Mouse (Mus musculus): ENCODE results near the gene Bmf. TPM values are rescaled to one million over a fixed set of nuclear protein-coding genes. Genes with fewer than 3 reads are reported as not detected.

Gene Bmf
- polyA plus RNA-seq, 1 experiment from 2014 or later, result 4.9 TPM

DNA sequence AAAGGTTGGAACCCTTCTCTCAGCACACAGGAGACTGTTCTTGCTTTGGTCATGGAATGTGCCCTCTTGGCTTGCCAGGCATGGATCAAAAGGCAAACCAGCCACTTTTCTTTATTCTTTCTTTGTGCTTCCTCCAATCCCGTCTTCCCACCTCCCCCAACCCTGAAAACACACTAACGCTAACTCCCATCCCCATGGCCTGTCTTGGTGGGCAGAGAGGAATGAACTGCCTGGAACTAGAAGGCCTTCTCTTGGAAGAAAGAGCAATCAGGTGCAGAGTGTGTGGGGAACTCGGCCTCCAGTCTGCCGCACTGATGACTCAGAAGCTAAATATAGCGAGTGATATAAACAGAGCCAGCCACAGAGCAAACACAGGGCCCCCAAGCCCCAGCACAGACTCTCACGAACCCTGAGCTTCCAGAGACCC, 8.8 kb downstream of the Bmf start:
- Histone ChIP-seq H3K4me2 (ENCODE audit: low read length) (peak overlapping the region; percentile 36), H3K4me1 (replicated peaks; ENCODE audit: control insufficient read depth, insufficient read depth, low read length) (peaks cover 73% of the 10 kb centered on the region), H3K9me3 (ENCODE audit: control insufficient read depth, low read length) (no peaks in the 10 kb centered on the region), H3K4me3 (ENCODE audit: low read depth, low read length) (no peak overlapping the region), H3K27me3 (replicated peaks; ENCODE audit: control insufficient read depth, insufficient read depth, low read length) (no peaks in the 10 kb centered on the region), H3K9ac (ENCODE audit: low read length) (peak overlapping the region; percentile 23), H3K36me3 (ENCODE audit: control insufficient read depth, insufficient read depth, low read length) (peaks cover 11% of the 10 kb centered on the region; the same call in 1 of the 2 replicates), H3K27ac (ENCODE audit: low read depth) (peak overlapping the region; percentile 98)
- peak; percentile 55 for ATAC-seq (replicated peaks; ENCODE audit: low FRiP score, low TSS enrichment, low read depth)
- DNase-seq (ENCODE audit: low spot score), result peak; percentile 77
- 2% methylated on average over 6 of the region's 6 CpGs for WGBS

DNA sequence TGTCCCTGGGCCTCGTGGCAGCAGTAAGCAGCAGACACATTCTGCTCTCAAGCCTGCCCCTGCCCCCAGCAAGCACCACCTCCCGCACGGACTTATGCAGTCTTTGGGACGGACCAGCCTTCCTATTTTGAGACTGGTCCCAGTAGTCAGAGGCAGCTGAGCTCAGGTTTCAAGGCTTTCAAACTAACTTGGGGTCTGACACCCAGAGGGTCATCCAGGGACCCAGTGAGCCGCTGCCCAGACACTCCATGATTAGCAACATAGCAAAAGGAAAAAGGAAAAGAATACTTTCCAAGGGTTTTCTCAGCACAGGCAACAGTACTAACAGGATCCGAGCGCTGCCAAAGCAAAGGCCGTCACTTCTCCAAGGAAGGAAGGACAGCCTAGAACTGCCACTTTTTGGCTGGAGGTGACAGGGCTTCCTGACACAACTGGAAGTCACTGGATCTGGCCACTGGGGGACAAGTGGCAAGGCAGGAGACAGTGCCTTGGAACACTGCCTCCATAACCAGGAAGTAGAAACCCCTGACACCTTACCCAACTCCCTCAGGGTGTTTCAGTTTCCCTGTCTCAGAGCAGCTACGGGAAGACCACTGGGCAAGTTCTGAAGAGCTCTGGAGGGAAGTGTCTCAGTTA, 9.5 kb downstream of the Bmf start:
- Histone ChIP-seq H3K9ac (ENCODE audit: low read length) (peak overlapping the region; percentile 25), H3K4me2 (ENCODE audit: low read length) (peak overlapping the region; percentile 36; the same call in 1 of the 2 replicates), H3K9me3 (ENCODE audit: control insufficient read depth, low read length) (no peaks in the 10 kb centered on the region), H3K4me1 (replicated peaks; ENCODE audit: control insufficient read depth, insufficient read depth, low read length) (peaks cover 66% of the 10 kb centered on the region), H3K27me3 (replicated peaks; ENCODE audit: control insufficient read depth, insufficient read depth, low read length) (no peaks in the 10 kb centered on the region), H3K4me3 (ENCODE audit: low read depth, low read length) (no peak overlapping the region), H3K27ac (ENCODE audit: low read depth) (peak overlapping the region; percentile 98), H3K36me3 (ENCODE audit: control insufficient read depth, insufficient read depth, low read length) (peaks cover 12% of the 10 kb centered on the region; the same call in 1 of the 2 replicates)
- ATAC-seq (replicated peaks; ENCODE audit: low FRiP score, low TSS enrichment, low read depth) (no peak), DNase-seq (ENCODE audit: low spot score) (no peak)
- WGBS, result 38% methylated on average over 9 of the region's 9 CpGs

DNA sequence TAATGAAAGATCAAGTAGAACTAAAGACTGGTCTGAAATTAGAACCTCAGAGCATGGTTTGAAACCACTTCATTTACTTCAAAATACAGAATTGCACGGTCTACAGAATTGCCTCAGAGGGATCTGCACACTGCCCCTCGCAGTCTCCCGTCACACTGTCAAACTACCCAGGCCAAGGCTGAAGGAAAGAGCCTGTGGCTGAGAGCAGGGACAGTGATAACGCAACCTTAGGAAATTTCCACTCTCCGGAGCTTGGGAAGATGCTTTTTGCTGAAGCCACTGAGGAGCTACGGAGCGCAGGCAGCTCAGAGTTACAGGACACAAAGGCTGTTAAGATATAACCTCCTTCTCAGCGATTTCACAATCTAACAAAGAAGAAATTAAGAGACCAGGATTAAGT, 10.4 kb downstream of the Bmf start:
- Histone ChIP-seq H3K9me3 (ENCODE audit: control insufficient read depth, low read length) (no peaks in the 10 kb centered on the region), H3K4me2 (ENCODE audit: low read length) (no peak overlapping the region), H3K9ac (ENCODE audit: low read length) (no peak overlapping the region), H3K36me3 (ENCODE audit: control insufficient read depth, insufficient read depth, low read length) (peaks cover 15% of the 10 kb centered on the region; the same call in 1 of the 2 replicates), H3K4me1 (replicated peaks; ENCODE audit: control insufficient read depth, insufficient read depth, low read length) (peaks cover 61% of the 10 kb centered on the region), H3K4me3 (ENCODE audit: low read depth, low read length) (no peak overlapping the region), H3K27ac (ENCODE audit: low read depth) (no peak overlapping the region), H3K27me3 (replicated peaks; ENCODE audit: control insufficient read depth, insufficient read depth, low read length) (no peaks in the 10 kb centered on the region)
- WGBS, result 84% methylated on average over 8 of the region's 8 CpGs
- ATAC-seq (replicated peaks; ENCODE audit: low FRiP score, low TSS enrichment, low read depth), result no peak
- no peak for DNase-seq (ENCODE audit: low spot score)

DNA sequence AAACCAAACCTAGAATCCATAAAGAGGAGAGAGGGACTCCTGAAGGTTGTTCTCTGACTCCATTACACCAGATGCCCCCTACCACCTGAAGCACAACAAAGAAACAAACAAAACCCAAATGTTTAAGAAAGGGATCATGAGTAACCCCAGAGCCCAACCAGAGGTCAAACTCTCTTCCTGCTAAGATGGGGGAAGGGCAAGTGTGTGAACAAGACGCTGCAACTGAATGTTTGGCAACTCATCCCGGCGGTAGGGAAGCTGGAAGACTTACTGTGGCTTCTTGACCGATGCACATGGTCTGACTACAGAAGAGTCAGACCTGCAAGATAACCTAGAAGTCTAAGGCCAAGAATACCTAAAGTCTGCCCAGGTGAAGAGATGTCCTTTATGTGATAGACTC, 12.3 kb downstream of the Bmf start:
- H3K4me3 ChIP-seq (ENCODE audit: low read depth, low read length), result no peak overlapping the region
- no peak overlapping the region for H3K4me2 ChIP-seq (ENCODE audit: low read length)
- no peak for ATAC-seq (replicated peaks; ENCODE audit: low FRiP score, low TSS enrichment, low read depth)
- no peaks in the 10 kb centered on the region for H3K27me3 ChIP-seq (replicated peaks; ENCODE audit: control insufficient read depth, insufficient read depth, low read length)
- H3K9ac ChIP-seq (ENCODE audit: low read length), result no peak overlapping the region
- no peak for DNase-seq (ENCODE audit: low spot score)
- no peaks in the 10 kb centered on the region for H3K9me3 ChIP-seq (ENCODE audit: control insufficient read depth, low read length)
- peaks cover 59% of the 10 kb centered on the region for H3K4me1 ChIP-seq (replicated peaks; ENCODE audit: control insufficient read depth, insufficient read depth, low read length)
- H3K27ac ChIP-seq (ENCODE audit: low read depth), result no peak overlapping the region; the same call in 1 of the 2 replicates
- H3K36me3 ChIP-seq (ENCODE audit: control insufficient read depth, insufficient read depth, low read length), result peaks cover 15% of the 10 kb centered on the region; the same call in 1 of the 2 replicates
- WGBS, result 21% methylated on average over 4 of the region's 4 CpGs

DNA sequence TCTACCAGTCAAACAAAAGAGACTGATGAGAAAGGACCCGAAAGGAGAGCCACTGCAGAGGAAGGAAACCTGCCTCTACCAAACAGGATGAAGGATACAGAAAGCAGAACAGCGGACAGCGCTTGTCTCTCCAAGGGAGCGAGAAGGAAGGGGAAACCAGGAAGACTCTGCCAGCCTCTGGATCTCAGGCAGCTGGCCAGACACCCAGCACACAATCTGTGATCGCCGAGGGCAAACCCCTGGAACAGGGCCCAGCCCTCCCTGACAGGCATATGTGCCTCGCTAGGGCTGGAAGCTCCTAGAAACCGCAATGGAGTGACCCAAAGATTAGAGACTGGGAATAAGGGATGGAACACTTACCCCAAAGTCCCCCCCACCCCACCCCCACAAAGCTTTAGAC, 12.9 kb downstream of the Bmf start:
- 35% methylated on average over 8 of the region's 8 CpGs for WGBS
- DNase-seq (ENCODE audit: low spot score) (no peak), ATAC-seq (replicated peaks; ENCODE audit: low FRiP score, low TSS enrichment, low read depth) (no peak)
- peaks cover 22% of the 10 kb centered on the region for H3K36me3 ChIP-seq (ENCODE audit: control insufficient read depth, insufficient read depth, low read length)
- H3K4me3 ChIP-seq (ENCODE audit: low read depth, low read length), result no peak overlapping the region
- no peak overlapping the region for H3K9ac ChIP-seq (ENCODE audit: low read length)
- no peak overlapping the region for H3K4me2 ChIP-seq (ENCODE audit: low read length)
- no peaks in the 10 kb centered on the region for H3K27me3 ChIP-seq (replicated peaks; ENCODE audit: control insufficient read depth, insufficient read depth, low read length)
- peaks cover 59% of the 10 kb centered on the region for H3K4me1 ChIP-seq (replicated peaks; ENCODE audit: control insufficient read depth, insufficient read depth, low read length)
- peak overlapping the region; percentile 48 for H3K27ac ChIP-seq (ENCODE audit: low read depth)
- no peaks in the 10 kb centered on the region for H3K9me3 ChIP-seq (ENCODE audit: control insufficient read depth, low read length)

DNA sequence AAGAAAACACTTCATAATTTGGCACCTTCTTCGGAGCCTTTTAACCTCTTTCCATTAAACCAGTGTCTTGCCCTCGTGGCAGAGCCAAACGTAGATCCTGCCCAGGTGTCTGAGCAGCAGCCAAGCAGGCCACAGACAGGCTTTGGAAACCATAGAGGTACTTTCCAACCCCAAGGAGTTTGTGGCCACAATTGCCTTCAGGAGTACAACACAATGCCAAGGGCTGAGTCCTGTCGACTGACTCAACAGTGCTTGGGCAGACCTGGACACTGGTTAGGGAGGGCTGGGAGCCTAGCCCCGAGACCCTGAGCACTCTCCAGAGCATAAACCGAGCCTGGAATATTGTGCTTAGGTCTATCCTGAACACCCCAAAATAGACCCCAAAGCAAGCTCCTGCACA, 13.4 kb downstream of the Bmf start:
- DNase-seq (ENCODE audit: low spot score), result no peak
- Histone ChIP-seq H3K9ac (ENCODE audit: low read length) (no peak overlapping the region), H3K9me3 (ENCODE audit: control insufficient read depth, low read length) (no peaks in the 10 kb centered on the region), H3K4me1 (replicated peaks; ENCODE audit: control insufficient read depth, insufficient read depth, low read length) (peaks cover 59% of the 10 kb centered on the region), H3K27ac (ENCODE audit: low read depth) (peak overlapping the region; percentile 48), H3K36me3 (ENCODE audit: control insufficient read depth, insufficient read depth, low read length) (peaks cover 25% of the 10 kb centered on the region), H3K4me3 (ENCODE audit: low read depth, low read length) (no peak overlapping the region), H3K27me3 (replicated peaks; ENCODE audit: control insufficient read depth, insufficient read depth, low read length) (no peaks in the 10 kb centered on the region), H3K4me2 (ENCODE audit: low read length) (no peak overlapping the region)
- WGBS, result 63% methylated on average over 6 of the region's 6 CpGs
- no peak for ATAC-seq (replicated peaks; ENCODE audit: low FRiP score, low TSS enrichment, low read depth)

DNA sequence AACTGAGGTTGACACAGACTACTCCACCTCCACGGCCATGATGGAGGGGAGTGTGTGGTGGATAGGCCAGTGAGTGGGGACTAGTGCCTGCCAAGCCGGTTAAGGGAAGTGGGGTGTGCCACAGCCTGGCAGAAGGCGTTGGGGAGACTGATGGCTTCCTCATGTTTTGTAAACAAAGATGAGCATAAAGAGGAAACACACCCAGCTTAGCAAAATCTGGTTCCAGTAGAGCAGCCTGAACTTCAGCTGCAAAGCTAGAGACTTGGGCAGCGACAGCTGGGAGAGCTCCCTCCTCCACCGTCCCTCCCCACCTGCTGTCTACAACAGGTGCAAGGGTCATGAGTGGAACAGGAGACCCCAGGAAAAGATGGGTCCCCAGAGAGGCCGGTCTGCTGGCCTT, 15.5 kb downstream of the Bmf start:
- H3K9ac ChIP-seq (ENCODE audit: low read length), result no peak overlapping the region
- no peak overlapping the region for H3K4me3 ChIP-seq (ENCODE audit: low read depth, low read length)
- H3K27me3 ChIP-seq (replicated peaks; ENCODE audit: control insufficient read depth, insufficient read depth, low read length), result no peaks in the 10 kb centered on the region
- peaks cover 31% of the 10 kb centered on the region for H3K36me3 ChIP-seq (ENCODE audit: control insufficient read depth, insufficient read depth, low read length)
- WGBS, result 42% methylated on average over 6 of the region's 6 CpGs
- ATAC-seq (replicated peaks; ENCODE audit: low FRiP score, low TSS enrichment, low read depth), result no peak
- DNase-seq (ENCODE audit: low spot score), result no peak
- H3K27ac ChIP-seq (ENCODE audit: low read depth), result peak overlapping the region; percentile 92
- peaks cover 65% of the 10 kb centered on the region for H3K4me1 ChIP-seq (replicated peaks; ENCODE audit: control insufficient read depth, insufficient read depth, low read length)
- H3K9me3 ChIP-seq (ENCODE audit: control insufficient read depth, low read length), result no peaks in the 10 kb centered on the region
- H3K4me2 ChIP-seq (ENCODE audit: low read length), result no peak overlapping the region

DNA sequence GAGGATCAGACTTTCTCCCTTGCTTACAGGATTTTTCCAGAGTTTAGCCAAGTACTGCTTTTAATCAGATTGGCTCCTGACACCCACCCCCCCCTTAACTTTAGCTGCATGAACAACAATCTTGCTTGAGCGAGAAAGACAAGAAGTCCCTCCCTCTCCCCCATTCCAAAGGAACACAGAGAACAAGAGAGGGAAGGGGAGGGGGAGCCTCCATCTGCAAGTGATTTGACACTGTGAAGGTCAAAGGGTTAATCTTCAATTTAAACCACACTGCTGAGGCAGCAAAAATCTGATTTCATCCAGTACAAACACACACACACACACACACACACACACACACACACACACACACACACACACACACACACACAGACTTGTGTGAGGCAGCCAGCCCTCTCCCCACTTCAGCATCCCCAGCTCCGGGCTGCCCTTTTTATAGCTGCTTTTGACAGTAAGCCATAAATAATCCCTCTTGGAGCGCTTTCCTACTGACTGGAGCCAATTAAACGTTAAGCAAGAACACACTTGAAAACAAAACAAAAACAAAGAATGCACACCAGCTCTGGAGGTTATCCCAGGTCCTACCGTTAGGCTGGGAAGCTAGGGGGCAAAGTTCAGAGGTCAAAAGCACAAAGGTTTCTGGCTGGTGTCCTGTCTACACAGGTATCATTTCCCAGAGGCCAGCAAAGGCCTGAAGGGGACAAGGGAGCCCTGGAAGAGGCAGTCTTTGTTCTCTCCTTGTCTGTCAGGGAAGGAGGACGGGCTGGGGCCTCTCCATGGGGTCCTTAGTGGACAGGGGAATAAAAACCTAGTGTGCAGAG, 16.4 kb downstream of the Bmf start:
- 4% methylated on average over 6 of the region's 6 CpGs for WGBS

More for the DNA sequence above, 16.4 kb downstream of the Bmf start:
- peaks cover 66% of the 10 kb centered on the region for H3K4me1 ChIP-seq (replicated peaks; ENCODE audit: control insufficient read depth, insufficient read depth, low read length)
- ATAC-seq (replicated peaks; ENCODE audit: low FRiP score, low TSS enrichment, low read depth), result peak; percentile 57
- H3K9ac ChIP-seq (ENCODE audit: low read length), result peak overlapping the region; percentile 25; the same call in 1 of the 2 replicates
- DNase-seq (ENCODE audit: low spot score), result peak; percentile 72
- peak overlapping the region; percentile 92 for H3K27ac ChIP-seq (ENCODE audit: low read depth)
- no peaks in the 10 kb centered on the region for H3K9me3 ChIP-seq (ENCODE audit: control insufficient read depth, low read length)
- no peak overlapping the region for H3K4me3 ChIP-seq (ENCODE audit: low read depth, low read length)
- no peaks in the 10 kb centered on the region for H3K27me3 ChIP-seq (replicated peaks; ENCODE audit: control insufficient read depth, insufficient read depth, low read length)
- H3K36me3 ChIP-seq (ENCODE audit: control insufficient read depth, insufficient read depth, low read length), result peaks cover 23% of the 10 kb centered on the region
- peak overlapping the region; percentile 28 for H3K4me2 ChIP-seq (ENCODE audit: low read length)

Measured in intestine, embryonic 14.5 days (tissue).